Mouse (Mus musculus) lung, postnatal 36 days (tissue): ENCODE measurements around the gene Hspa4l.

ENCODE experiments used
- DNase-seq: peaks from one replicate; pipeline ENCODE4 v3.0.0; 2022; ENCODE audit warnings: mixed read lengths

Gene Hspa4l

DNA sequence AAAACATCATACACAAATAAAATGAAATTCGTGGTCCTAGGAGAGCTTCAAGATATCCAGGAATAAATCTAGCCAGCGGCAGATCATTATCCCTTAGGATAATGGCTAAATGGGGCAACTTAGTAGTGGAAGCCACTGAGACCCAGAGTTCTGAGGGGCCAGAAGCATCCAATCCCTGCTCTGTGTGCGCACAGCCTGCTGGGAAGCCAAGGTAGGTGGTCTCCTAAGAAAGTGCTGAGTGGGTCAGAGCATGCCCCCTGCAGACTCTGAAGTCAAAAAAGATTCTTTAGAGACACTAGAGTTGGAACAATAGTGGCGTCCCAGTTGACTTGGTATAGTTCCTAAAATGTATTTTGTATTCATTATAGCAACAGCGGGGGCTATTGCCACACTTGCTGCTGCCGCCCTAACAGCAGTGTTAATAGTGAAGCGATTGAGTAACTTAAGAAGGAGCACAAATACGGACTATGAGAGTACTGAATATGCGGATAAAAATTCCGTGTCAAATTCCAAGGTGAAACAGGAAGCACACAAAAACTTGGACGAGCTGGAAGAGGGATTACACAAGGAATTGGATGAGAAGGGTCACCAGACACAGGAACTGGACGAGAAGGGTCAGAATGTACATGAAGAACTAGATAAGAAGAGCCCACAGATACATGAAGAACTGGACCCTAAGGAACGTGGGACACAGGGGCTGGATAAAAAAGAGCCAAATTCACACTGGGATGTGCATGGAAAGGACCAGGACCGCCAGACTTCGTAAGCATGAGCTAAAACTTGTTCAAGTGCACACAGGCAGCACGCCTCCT, at the start of gene Hspa4l:
Hspa4l (plus strand) TSS at position 472 of the 812 bp plus-strand sequence.
- DNase-seq, result peak; percentile 27

DNA sequence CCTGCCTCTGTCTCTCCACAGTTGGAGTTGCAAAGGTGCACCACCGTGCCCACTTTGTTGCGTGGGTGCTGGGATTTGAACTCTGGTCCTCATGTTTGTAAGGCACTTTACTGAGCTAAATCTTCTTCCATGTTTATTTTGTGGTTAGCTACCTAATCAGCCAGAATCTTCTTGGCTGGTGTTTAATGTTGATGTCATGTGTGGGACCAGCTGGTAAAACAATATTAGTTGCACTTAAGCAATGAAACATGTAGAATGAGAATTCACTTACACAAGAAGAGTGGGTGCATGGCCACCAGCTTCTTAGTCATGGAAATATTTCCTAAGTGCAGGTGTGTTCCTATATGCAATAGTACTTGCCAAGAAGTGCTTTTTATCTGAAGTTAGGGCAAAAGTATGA, 49.1 kb upstream of the Hspa4l start:
- no peak for DNase-seq

DNA sequence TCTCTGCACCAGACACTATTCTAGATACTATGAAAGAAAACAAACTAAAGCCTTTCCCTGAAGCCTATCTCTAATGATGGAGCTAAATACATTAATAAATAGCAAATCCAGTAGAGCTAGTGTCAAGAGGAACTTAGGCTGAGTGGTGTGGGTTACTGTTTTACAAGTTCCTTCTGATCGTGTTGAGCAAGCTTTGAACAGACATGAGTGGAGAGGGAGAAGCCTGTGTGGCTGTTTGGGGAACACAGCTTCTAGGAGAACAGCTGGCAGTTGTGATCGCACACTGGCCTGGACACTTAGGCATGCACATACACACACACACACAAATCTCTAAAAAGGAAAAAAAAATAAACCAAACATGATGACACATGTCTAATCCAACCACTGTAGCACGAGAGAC, 45.5 kb upstream of the Hspa4l start:
- DNase-seq, result no peak

DNA sequence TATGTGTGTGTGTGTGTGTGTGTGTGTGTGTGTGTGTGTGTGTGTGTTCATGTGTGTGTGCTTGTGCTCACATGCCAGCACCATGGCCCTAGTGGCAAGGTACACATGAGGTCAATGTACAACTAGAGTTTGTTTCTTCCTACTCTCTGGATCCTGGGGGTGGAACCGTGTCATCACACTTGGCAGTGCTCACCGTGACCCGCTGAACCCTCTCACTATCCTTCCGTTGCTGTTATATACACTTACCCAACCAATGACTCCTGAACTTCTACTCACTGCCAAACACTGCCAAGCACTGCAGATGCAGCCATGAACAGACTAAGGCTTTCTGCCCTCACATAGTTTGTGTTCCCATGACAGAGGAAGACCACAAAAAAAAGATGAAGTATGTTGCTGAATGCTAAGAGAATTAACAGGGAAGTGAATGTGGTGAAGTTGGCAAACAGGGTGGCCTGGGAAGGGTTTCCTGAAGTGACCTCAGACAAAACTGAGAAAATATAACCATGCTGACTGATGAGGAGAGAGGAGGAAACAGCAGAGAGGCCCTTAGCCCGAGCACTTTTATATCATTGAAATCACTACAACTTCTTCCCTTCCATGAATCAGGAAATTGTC, 39.4 kb upstream of the Hspa4l start:
- DNase-seq, result peak; percentile 34

DNA sequence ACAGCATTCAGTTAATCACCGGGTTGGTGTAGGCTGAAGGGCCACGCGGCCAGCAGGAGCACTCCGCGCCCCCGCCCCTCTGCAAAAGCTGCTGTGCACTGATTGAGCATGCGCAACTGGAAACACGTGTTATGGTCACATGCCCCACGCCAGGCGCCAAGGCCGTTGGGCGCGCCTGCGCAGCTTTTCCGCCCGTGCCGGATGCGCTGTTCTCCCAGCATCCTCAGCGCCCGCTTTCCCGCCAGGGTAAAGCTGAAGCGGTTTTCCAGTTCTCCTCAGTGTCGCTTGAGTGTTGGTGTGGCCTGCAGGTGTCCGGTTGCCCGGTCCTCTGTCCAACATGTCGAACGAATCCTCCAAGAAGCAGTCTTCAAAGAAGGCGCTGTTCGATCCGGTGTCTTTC, 35.6 kb upstream of the Hspa4l start, which contains the start of gene Slc25a31:
Slc25a31 (plus strand) TSS at position 201 of the 400 bp plus-strand sequence.
- no peak for DNase-seq

DNA sequence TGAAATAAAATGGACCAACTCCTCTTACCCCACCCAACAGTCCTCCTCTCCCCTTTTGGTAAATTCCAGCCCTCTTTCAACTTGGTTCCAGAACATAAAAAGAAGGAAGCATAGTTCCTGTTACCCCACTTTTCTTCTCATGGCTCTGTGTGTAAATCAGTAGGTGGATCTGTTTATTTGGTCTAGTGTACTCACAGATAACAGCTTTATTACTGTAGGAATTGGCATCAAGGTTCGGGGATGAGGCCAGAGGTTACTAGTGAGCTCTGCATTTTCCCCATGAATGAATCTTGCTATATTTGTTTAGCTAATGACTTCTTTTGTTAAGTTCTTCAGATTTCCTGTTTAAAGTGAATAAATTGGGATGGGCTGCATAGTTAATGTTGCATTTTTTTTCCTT, 28.2 kb upstream of the Hspa4l start:
- no peak for DNase-seq

DNA sequence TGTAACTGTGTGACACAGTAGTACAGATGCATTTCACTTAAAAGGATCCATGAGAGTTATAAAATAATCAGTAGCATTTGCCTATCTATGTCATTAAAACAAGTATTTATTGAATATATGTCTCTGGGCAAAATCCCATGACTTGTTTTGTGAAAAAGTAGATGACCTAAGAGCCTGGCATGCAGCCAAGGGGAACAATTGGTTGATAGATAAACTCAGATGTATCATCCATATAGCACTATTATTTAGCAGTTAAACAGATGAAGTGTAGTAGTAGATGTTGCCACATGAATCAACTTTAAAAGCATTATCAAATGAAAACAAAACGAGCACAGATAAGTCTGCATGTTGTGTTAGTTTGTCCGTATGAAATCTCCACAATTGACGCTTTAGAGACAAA, 25.3 kb upstream of the Hspa4l start:
- DNase-seq, result no peak

DNA sequence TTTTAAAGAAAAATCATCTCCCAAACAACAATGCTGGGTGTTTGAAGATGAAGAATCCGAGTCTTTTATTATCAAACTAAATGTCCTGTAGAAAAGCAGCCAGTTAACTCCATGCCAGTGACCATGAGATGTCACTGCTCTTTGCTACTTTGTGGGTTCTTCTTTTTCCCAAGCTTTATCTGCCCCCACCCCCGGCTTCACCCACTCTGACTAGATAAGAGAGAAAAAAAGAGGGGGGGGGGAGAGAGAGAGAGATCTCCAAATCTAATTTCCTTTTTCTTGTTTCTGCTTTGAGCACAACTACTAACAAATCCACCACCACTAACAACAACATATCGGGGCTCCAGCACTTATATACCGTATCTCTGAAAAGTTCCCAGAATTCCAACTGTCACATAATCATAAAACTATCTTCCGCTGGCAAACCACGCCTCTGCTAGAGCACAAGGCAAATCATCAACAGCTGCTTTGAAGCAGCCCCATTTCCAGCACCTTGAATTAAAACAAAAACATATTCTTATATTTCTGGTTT, 5.8 kb upstream of the Hspa4l start:
- no peak for DNase-seq

DNA sequence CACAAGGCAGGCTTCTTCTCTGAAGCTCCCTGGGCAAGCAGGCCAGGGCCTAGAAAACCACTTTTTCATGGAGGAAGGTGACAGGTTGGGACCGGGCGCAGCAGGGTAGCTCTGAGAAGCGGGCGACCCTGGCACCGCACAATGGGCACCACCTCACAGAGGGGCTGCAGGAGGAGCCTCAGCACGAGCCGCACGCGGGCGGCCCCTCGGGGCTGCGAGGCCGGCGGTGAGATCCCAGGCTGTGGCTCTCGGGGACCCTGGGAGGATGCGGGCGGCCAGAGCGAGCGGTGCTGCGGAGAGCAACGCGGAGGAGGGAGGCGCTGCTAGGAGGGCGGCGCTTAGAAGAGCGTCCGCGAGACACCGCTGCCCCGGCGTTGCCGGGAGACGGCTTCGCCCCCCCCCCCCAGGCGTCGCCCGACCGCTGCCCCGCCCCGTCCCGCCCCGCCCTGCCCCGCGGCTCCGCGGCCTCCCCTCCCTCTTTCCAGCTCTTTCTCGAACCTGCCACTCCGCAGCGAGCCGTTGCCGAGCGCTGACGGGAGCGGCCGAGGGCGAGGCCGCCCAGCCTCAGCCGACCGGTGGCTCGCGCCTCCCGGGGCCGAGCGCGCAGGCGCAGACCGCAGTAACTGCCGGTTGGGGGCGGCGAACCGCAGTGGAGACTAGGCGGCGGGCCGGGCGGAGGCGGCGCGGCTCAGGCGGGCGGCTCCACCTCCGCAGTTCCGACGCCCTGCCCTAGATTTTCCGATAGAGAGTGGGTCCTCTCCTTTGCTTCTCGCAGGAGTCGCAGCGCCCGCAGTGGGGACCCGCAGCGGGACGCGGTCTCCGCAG, 753 bp downstream of the Hspa4l start:
- peak; percentile 92 for DNase-seq

DNA sequence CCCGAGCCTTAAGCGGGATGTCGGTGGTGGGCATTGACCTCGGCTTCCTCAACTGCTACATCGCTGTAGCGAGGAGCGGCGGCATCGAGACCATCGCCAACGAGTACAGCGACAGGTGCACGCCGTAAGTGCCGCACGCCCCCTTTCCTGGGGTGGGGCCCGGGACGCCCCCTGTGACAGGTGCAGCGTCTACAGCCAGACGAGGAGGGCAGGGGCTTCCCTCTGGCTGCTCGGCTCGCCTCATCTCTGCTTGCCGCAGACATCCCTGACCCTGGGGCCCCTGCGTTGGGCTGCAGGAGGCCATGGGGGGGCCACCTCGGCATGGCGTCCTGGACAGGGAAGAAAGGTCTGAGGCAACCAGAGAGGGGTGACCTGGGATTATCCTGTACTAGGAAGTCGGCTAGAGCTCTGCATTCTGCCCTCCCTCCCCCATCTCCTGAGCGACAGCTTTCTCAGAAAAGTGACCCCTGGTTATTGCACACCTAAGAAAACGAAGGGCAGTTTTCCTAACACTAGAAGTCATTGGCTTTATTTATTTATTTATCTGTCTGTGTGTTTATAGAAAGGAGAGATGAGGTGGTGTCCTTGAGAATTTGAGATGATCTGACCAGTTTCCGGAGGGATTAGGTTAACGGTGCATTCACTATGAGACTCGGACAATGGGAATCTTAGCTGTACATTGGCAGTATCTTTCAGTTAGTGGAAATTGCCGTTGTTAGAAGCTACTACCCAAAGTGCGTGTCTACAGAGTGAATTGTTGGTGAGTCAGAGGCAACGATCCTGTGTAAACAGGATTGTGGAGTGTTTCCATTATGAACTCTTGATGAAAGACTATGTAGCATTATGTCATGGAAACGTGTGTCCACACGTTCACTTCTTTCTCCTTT, 1.6 kb downstream of the Hspa4l start:
- DNase-seq, result peak; percentile 45

DNA sequence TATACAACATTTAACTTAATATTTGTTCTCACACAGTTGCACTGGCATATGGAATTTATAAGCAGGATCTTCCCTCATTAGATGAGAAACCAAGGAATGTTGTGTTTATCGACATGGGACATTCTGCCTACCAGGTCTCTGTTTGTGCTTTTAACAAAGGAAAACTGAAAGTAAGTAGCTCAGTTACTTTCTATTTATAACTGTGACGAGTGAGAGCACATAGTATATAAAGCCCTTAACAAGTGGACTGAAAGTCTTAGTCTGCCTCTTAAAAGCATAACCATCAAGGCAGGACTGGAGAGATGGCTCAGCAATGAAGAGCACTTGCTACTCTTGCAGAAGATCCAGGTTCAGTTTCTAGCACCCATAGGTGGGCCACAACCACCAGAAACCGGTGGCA, 16.5 kb downstream of the Hspa4l start:
- no peak for DNase-seq

DNA sequence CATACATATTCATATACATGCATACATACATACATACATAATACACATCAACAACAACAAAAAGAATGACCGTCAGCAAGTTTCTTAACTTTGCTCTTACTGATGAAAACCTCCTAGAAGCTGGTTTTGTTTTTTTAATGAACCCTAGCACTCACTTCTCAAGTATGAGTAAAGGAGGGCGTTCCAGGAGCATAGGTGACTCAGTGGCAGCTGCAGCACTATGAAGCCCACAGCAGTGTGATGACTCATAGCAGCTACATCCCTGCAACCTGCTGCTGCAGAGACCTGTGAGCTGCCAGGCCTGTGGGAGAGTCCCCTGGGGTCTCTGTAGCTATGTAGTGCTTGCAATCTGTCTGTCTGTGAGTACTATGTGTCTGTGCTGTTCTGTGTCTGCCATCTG, 17.0 kb downstream of the Hspa4l start:
- DNase-seq, result no peak

DNA sequence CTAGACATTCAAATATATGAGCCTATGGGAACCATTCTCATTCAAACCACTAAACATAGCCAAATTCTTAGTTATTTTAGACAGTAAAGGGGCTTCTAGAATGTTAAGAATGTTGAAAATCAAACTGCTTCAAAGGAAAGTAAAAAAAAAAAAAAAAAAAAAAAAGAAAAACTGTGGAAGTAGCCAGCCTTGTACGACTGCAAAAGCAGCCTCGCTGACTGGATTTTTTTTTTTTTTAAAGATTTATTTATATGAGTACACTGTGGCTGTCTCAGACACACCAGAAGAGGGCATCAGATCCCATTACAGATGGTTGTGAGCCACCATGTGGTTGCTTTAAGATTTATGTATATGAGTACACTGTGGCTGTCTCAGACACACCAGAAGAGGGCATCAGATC, 49.5 kb downstream of the Hspa4l start:
- DNase-seq, result no peak

DNA sequence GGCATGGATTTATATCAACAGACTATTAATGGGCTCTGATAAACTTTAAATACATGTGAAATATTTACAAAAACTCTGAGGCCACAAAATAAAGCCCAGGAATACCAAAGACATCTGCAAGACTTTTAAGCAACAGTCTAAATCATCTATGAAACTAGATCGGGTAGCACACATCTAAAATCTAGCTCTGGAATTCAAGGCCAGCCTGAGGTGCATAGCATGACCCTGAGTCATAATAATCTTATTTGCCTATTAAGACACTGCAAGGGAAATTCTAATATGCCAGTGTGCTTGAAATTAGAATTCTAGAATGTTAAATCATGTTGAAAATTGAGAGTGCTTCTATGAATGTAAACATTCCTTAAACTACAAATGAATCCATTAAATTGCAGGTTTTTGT, 53.8 kb downstream of the Hspa4l start:
- no peak for DNase-seq

DNA sequence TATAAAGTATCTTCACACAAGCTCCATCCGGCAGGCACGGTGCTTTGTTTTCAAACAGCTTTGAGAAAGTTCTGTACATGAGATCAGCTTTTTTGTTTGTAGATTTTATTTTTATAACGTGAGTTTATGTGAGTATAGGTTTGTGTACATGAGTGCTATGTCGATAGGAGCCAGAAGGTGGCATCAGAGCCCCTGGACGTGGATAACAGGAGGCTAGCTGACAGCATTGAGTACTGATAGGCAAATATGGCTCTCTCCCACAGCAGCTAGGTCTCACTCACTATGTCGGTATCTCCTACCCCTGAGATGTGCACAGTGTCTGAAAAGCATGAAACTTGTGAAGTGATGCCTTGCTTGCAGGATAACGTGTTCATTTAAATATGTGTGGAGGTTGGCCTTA, 54.2 kb downstream of the Hspa4l start:
- peak; percentile 77 for DNase-seq

DNA sequence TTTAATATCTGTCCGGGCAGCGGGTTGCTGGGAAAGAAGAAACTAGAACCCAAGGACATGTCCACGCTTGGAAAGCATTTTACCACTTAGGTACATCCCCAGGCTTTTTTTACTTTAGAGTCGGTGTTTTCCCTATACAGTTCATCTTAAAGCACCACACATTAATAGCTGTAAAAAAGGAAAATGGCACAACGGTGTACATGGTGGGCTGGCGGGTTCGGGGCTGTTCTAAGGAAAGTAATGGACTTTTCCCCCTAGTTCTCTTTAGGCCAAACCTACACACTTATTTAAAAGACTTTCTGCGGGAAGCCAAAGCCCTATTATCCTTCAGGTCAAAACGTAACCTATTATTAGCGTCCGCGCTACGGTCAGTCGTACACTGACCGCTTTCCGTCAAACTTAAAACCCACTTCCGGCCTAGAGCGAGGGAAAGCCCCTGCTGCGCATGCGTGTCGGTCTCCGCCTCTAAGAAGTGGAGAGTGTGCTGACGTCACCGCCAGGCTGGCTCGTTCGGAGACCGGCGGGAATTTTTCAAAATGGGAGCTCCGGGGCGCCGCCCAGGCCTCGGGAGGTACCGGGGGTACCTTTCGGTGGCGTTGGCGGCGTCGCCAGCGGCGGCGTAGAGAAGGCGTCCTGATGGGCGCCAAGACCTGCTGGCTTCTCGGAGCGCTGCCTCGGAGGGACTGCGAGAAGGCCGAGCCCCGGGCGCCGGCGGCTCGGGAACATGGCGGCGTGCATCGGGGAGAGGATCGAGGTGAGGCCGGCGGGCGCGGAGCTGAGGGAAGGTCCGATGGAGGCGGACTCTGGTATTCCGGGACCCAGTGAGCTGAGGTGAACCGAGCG, 55.5 kb downstream of the Hspa4l start, which contains the start of gene Plk4:
Plk4 (plus strand) TSS at position 490 of the 843 bp plus-strand sequence.
- peak; percentile 98 for DNase-seq

DNA sequence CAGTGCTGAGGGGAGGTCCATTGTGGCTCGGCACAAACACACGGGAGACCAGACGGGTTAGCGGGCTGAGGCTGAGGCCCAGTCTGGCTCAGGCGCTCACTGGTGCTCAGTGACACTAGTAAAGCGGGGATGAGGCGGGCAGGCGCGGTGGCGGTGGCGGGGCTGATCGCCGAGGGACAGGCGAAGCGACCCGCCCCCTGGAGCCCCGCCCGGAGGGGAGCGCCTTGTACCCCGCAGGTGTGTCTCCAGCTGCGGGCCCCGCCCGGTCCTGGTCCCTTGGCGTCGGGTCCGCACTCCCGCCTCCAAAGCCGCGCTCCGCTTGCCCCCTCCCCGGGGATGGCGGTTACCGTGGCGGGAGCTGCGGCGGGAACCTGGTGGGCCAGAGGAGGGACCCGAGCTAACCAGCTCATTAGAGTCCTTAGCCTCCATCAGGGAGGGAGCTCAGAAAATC, 56.1 kb downstream of the Hspa4l start:
- peak; percentile 33 for DNase-seq

DNA sequence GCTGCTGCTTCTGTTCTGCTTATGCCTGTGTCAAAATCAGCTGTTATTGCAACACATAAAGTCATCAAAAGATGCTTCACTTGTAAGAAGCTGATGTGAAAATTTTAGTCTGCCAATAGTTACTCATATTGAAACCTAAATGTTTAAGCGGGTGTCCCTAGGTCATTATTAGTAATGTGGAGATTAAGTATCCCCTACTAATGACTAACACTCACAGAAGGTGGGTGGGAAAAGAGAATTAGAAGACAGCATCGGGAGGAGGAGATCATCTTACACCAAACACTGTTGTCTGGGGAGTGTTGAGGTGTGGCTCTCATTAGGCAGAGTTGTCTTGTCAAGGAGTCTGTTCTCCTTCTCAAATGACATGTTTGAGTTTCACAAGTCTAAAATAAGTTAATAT, 62.6 kb downstream of the Hspa4l start:
- no peak for DNase-seq

DNA sequence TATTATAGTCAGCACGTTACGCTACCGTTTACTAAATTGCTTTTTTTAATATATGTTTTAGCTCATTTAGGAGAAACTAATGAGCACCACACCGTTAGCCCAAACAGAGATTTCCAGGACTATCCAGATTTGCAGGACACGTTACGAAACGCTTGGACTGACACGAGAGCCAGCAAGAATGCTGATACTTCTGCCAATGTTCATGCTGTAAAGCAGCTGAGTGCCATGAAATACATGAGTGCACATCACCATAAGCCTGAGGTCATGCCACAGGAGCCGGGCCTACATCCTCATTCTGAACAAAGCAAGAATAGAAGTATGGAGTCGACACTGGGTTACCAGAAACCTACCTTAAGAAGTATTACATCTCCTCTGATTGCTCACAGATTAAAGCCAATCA, 64.4 kb downstream of the Hspa4l start:
- no peak for DNase-seq

DNA sequence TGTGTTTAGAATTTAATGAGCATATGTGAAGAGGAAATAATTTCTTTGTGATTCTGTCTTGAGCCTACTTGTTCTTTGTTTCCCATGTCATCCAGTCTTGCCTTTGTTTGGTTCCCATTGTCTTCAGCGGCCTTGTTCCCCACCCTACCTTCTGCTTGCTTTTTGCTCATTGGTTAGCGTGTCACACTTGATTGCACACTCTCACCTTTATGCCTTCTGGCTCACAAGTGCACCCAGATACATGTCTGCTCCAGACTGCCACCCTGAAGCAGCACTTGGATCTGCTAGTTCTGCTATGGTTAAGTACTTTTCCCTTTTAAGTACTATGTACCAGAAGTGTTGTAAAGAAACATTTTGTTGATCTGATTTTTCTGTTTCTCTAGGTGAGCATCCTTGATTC, 65.6 kb downstream of the Hspa4l start:
- DNase-seq, result no peak

DNA sequence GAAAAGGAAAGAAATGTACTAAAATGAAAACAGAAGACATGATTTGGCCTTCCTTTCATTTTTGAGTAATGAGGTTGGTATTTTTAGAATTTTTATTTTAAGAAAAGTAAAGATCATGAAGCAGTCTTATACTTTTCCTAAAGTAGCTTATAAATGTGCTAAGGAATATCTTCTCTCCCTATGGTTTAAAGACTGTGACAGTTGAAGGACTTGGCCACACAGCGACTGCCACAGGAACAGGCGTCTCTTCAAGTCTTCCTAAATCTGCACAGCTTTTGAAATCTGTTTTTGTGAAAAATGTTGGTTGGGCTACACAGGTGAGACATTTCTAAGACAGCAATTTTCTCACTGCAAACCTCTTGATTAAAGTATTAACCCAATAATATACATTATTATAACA, 69.0 kb downstream of the Hspa4l start:
- DNase-seq, result no peak
